Comparison of ENCODE assay signal across 26 mouse cellular contexts in the genomic region with DNA sequence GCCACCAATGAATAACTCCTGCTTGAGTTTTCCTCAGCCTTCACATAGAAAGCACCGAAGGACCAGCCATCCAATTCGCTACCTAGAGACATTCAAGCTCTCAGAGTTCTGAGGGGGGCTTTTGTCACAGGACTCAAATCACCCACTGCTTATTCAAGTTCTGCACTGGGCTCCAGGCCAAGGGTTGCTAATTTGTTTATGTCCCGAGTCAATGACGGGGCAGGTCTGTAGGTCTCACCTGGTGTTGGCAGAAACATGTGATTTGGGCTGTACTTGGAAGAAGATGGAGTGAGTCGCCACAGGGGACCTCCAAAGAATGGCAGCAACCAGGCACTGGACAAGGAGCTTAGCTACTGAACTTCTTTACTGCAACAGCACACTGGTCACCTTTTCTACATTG. TPM values are rescaled to one million over a fixed set of nuclear protein-coding genes. Genes with fewer than 3 reads are reported as not detected.
"Had no signal": no experiment of that assay in that cellular context is flagged by ENCODE, and none has a peak within 500 bp of the region (broad histone marks: within the 10 kb centered on the region; RNA-seq: fewer than 3 reads in every experiment).

No protein-coding gene starts in this region.

- H3K9ac ChIP-seq: limb, embryonic 12.5 days; limb, embryonic 15.5 days; liver, embryonic 12.5 days; liver, embryonic 15.5 days; midbrain, embryonic 13.5 days; neural tube, embryonic 13.5 days had no signal

- H3K4me1 ChIP-seq: limb, embryonic 15.5 days; midbrain, embryonic 13.5 days had no signal

- H3K9me3 ChIP-seq: limb, embryonic 12.5 days; limb, embryonic 15.5 days; liver, embryonic 12.5 days; liver, embryonic 15.5 days; midbrain, embryonic 13.5 days; neural tube, embryonic 13.5 days had no signal

- ATAC-seq: liver, embryonic 12.5 days; midbrain, embryonic 13.5 days; midbrain, embryonic 16.5 days had no signal

- H3K27ac ChIP-seq: limb, embryonic 12.5 days; limb, embryonic 15.5 days; liver, embryonic 15.5 days; midbrain, embryonic 13.5 days; neural tube, embryonic 13.5 days had no signal

- H3K4me3 ChIP-seq: limb, embryonic 12.5 days; limb, embryonic 15.5 days; liver, embryonic 12.5 days; liver, embryonic 15.5 days; midbrain, embryonic 13.5 days; myocyte; neural tube, embryonic 13.5 days had no signal

- DNase-seq: kidney, adult 18-20 months; kidney, adult 9 months; kidney, postnatal 14 days; kidney, postnatal 4 days; left cerebral cortex, postnatal 4 days; lung, adult 2 months; lung, postnatal 14 days; lung, postnatal 4 days; thymus, adult 18-20 months; thymus, postnatal 36 days had no signal

- H3K36me3 ChIP-seq: limb, embryonic 12.5 days; limb, embryonic 15.5 days; liver, embryonic 12.5 days; liver, embryonic 15.5 days; midbrain, embryonic 13.5 days; neural tube, embryonic 13.5 days had no signal

- H3K4me2 ChIP-seq: limb, embryonic 12.5 days; limb, embryonic 15.5 days; liver, embryonic 12.5 days; liver, embryonic 15.5 days; midbrain, embryonic 13.5 days; neural tube, embryonic 13.5 days had no signal

- H3K27me3 ChIP-seq: limb, embryonic 12.5 days; limb, embryonic 15.5 days; liver, embryonic 12.5 days; midbrain, embryonic 13.5 days; neural tube, embryonic 13.5 days had no signal

RNA-seq across cellular contexts. Expression of gene Rbp2, which starts 5.2 kb away (rescaled TPM):
- total RNA-seq: layer of hippocampus, postnatal 14 days; left cerebral cortex, adult 8-10 months; left cerebral cortex, postnatal 14 days; left cerebral cortex, postnatal 4 days; megakaryocyte progenitor cell, adult 5-6 weeks; megakaryocyte-erythroid progenitor cell, adult 5-6 weeks; monocyte, adult 5-6 weeks; neutrophil, adult 5-6 weeks had no signal
- polyA plus RNA-seq: limb, embryonic 12.5 days; midbrain, embryonic 13.5 days; midbrain, embryonic 16.5 days; testis, adult 2 months had no signal
